Mouse (Mus musculus) spleen, adult 2 months (tissue): ENCODE measurements at regions not wholly inside any gene's neighbourhood (a gene's known extent, or its start where the extent isn't known, plus 50 kb on each side); places are given as distances from the start of the nearest gene placed in this dataset.
A peak's percentile ranks its signal among the peaks of the same experiment; 100 is the strongest.

Experiments used
- DNase-seq, 2 experiments: peaks; one replicate each; pipeline versions ENCODE4 v3.0.0 to v3.0.0-alpha.2; 2012 to 2021; ENCODE audit warnings: low spot score in 2 of 2, low read depth in 1 of 2
- H3K27ac ChIP-seq: fragments of 200-500 bp; 2 replicates; pipeline ENCODE4 v1.5.1; 2012; ENCODE audit warnings: low read length, inconsistent platforms; ENCODE audit not compliant: insufficient read depth
- H3K27me3 ChIP-seq: fragments of 200-500 bp; 2 replicates; pipeline ENCODE4 v1.6.1; 2012; ENCODE audit warnings: mild to moderate bottlenecking, moderate library complexity, low read length, inconsistent platforms; ENCODE audit not compliant: control insufficient read depth, insufficient read depth
- H3K36me3 ChIP-seq: fragments of 200-500 bp; 2 replicates; pipeline ENCODE4 v1.6.1; 2012; ENCODE audit warnings: mild to moderate bottlenecking, low read length, inconsistent platforms; ENCODE audit not compliant: control insufficient read depth, insufficient read depth
- H3K4me1 ChIP-seq: fragments of 200-500 bp; 2 replicates; pipeline ENCODE4 v1.6.1; 2011; ENCODE audit warnings: inconsistent platforms; ENCODE audit not compliant: control insufficient read depth, insufficient read depth, insufficient read length
- H3K4me3 ChIP-seq: fragments of 200-500 bp; 2 replicates; pipeline ENCODE4 v1.5.1; 2011; ENCODE audit warnings: mild to moderate bottlenecking, inconsistent platforms; ENCODE audit not compliant: insufficient read depth, insufficient read length; ENCODE audit errors: extremely low read depth
- CTCF ChIP-seq: fragments of 200-500 bp; IDR thresholded peaks from 2 replicates; pipeline ENCODE4 v1.5.1; 2011; ENCODE audit warnings: mild to moderate bottlenecking, inconsistent platforms; ENCODE audit not compliant: insufficient read depth, insufficient read length, insufficient replicate concordance; ENCODE audit errors: extremely low read depth
- POLR2A ChIP-seq: fragments of 200-500 bp; IDR thresholded peaks from 2 replicates; pipeline ENCODE4 v1.6.1; 2011; ENCODE audit warnings: low read depth, low read length, inconsistent platforms
- WGBS: fragments of 180-500 bp; shearing (Covaris S2); methylation state at CpG from one replicate; pipeline ENCODE4 v1.1.7; 2018; 5-methylcytosine and 5-hydroxymethylcytosine counted together

DNA sequence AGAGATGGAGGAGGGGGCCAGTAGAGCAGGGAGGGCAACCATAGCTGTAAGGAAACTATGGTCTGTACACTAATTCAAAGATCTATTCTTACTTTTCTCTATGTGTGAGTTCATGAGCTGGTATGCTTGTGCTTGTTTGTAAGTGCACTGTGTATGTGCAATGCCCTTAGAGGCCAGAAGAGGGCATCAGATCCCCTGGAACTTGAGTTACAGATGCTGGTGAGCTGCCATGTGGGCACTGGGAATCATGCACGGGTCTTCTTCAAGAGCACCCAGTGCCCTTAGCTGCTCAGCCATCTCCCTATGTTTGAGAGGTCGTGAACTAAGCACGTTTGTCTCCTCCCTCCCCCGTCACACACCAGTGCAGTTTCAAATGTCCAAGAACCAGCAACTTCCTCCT is 68.9 kb downstream of the Tbx3 start:
- Histone ChIP-seq H3K27ac (no peak overlapping the region), H3K27me3 (no peaks in the 10 kb centered on the region), H3K4me1 (no peaks in the 10 kb centered on the region), H3K4me3 (no peak overlapping the region), H3K36me3 (no peaks in the 10 kb centered on the region)
- 53% methylated on average over 4 of the region's 4 CpGs for whole genome bisulfite sequencing
- TF ChIP-seq CTCF (no peak), POLR2A (no peak)
- no peak for DNase-seq

DNA sequence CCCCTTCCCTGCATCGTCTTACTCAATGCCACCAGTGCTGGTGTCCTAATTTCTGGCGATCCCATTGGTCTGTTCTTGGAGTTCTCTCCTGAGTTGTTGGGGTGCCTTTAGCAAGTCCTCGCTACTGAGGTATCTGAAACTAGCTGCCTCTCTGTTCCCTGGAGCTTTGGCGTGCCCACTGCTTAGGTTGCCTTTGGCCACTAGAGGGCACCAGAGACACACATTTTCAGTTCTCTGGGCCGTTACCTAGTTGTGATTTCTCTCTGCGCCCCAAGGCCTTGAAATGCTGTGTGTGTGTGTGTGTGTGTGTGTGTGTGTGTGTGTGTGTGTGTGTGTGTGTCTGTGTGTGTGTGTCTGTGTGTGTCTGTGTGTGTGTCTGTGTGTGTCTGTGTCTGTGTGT is 70.6 kb downstream of the Tbx3 start:
- H3K4me1 ChIP-seq, result no peaks in the 10 kb centered on the region
- H3K27me3 ChIP-seq, result no peaks in the 10 kb centered on the region
- no peak for TF ChIP-seq POLR2A
- peak; percentile 76; the same call in 1 of the 2 replicates for TF ChIP-seq CTCF
- DNase-seq, result peak; percentile 1 to 10
- H3K4me3 ChIP-seq, result no peak overlapping the region
- 6% methylated on average over 6 of the region's 6 CpGs for WGBS
- H3K36me3 ChIP-seq, result no peaks in the 10 kb centered on the region
- H3K27ac ChIP-seq, result no peak overlapping the region

GRCm38 (mm10) chr5:119743733-119744132 is 73.3 kb downstream of the Tbx3 start:
- Histone ChIP-seq H3K4me1 (no peaks in the 10 kb centered on the region), H3K4me3 (no peak overlapping the region), H3K27me3 (0 out of 2 replicates have a peak, but pooled peaks cover 2% of the 10 kb centered on the region), H3K36me3 (no peaks in the 10 kb centered on the region), H3K27ac (no peak overlapping the region)
- TF ChIP-seq CTCF (no peak), POLR2A (no peak)
- whole genome bisulfite sequencing, result 85% methylated on average over 10 of the region's 10 CpGs
- no peak for DNase-seq

DNA sequence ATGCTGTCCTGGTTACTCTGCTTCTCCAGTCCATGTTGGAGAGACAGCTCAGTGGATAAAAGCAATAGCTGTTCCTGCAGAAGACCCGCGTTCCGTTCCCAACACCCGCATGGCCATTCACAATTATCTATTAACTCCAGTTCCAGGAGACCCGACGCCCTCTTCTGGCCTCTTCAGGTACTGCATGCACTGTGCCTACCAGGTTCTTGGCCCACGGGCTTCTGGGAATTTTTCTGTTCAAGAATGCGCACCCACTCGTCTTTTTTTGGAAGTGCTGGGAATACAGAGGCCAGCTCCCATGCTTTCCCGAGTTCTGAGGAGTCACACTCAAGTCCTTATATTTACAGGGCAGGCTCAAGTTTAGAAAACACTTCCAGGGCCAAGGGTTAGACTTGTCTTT is 76.6 kb downstream of the Tbx3 start:
- H3K36me3 ChIP-seq, result no peaks in the 10 kb centered on the region
- DNase-seq, result no peak
- no peak for TF ChIP-seq POLR2A
- TF ChIP-seq CTCF, result no peak
- no peak overlapping the region for H3K27ac ChIP-seq
- WGBS, result 80% methylated on average over 10 of the region's 10 CpGs
- 0 out of 2 replicates have a peak, but pooled peaks cover 2% of the 10 kb centered on the region for H3K27me3 ChIP-seq
- H3K4me1 ChIP-seq, result no peaks in the 10 kb centered on the region
- no peak overlapping the region for H3K4me3 ChIP-seq

- 10% methylated on average over 21 of the region's 21 CpGs for WGBS
- Histone ChIP-seq H3K4me3 (no peak overlapping the region), H3K36me3 (no peaks in the 10 kb centered on the region), H3K4me1 (no peaks in the 10 kb centered on the region), H3K27me3 (0 out of 2 replicates have a peak, but pooled peaks cover 2% of the 10 kb centered on the region), H3K27ac (no peak overlapping the region)
- DNase-seq, result no peak
- no peak for TF ChIP-seq POLR2A
- no peak for TF ChIP-seq CTCF
These were observed 78.2 kb downstream of the Tbx3 start for GRCm38 (mm10) chr5:119748667-119749066.

- DNase-seq, result no peak
- H3K4me3 ChIP-seq, result no peak overlapping the region
- 0 out of 2 replicates have a peak, but pooled peaks cover 2% of the 10 kb centered on the region for H3K27me3 ChIP-seq
- no peaks in the 10 kb centered on the region for H3K36me3 ChIP-seq
- TF ChIP-seq CTCF, result no peak
- no peak for TF ChIP-seq POLR2A
- 27% methylated on average over 17 of the region's 17 CpGs for WGBS
- H3K27ac ChIP-seq, result no peak overlapping the region
- H3K4me1 ChIP-seq, result no peaks in the 10 kb centered on the region
These were observed 78.7 kb downstream of the Tbx3 start for GRCm38 (mm10) chr5:119749153-119749552.

GRCm38 (mm10) chr5:119755782-119756181 is 76.7 kb upstream of the Tbx5 start:
- no peak for DNase-seq
- TF ChIP-seq POLR2A (no peak), CTCF (no peak)
- no peaks in the 10 kb centered on the region for H3K27me3 ChIP-seq
- 77% methylated on average over 9 of the region's 9 CpGs for WGBS
- no peak overlapping the region for H3K4me3 ChIP-seq
- H3K27ac ChIP-seq, result no peak overlapping the region
- H3K4me1 ChIP-seq, result no peaks in the 10 kb centered on the region
- H3K36me3 ChIP-seq, result no peaks in the 10 kb centered on the region
